Mouse (Mus musculus) ES-E14 (cell line): Measurements from ENCODE around the gene Htra2. TPM values are rescaled to one million over a fixed set of nuclear protein-coding genes. Genes with fewer than 3 reads are reported as not detected.

Source experiments
- DNase-seq: peaks from one replicate; pipeline ENCODE4 v3.0.0-alpha.2; 2013; ENCODE audit warnings: low read depth, low spot score
- H3K27ac ChIP-seq: 2 replicates; pipeline ENCODE4 v1.5.1; 2012; ENCODE audit warnings: low read depth, mild to moderate bottlenecking, low read length, moderate library complexity, mixed read lengths; ENCODE audit not compliant: poor library complexity, insufficient read depth, severe bottlenecking
- H3K36me3 ChIP-seq: 2 replicates; pipeline ENCODE4 v1.6.1; 2012; ENCODE audit warnings: mild to moderate bottlenecking, low read length, moderate library complexity, mixed read lengths; ENCODE audit not compliant: control insufficient read depth, poor library complexity, insufficient read depth, severe bottlenecking
- H3K4me1 ChIP-seq, 2 experiments: fragments of 150-350 bp in 1 of 2; sonication (generic) in 1 of 2; 2 replicates each; pipeline ENCODE4 v1.6.1; 2012; ENCODE audit warnings: low read length in 2 of 2, mild to moderate bottlenecking in 1 of 2, mixed read lengths in 1 of 2; ENCODE audit not compliant: control insufficient read depth in 2 of 2, insufficient read depth in 2 of 2, poor library complexity in 1 of 2
- H3K4me3 ChIP-seq, 2 experiments: fragments of 150-350 bp in 1 of 2; sonication (generic) in 1 of 2; 2 replicates each; pipeline ENCODE4 v1.5.1; 2012; ENCODE audit warnings: low read length in 2 of 2, low read depth in 1 of 2, mild to moderate bottlenecking in 1 of 2, mixed read lengths in 1 of 2; ENCODE audit not compliant: insufficient read depth in 1 of 2, poor library complexity in 1 of 2, severe bottlenecking in 1 of 2
- H3K9ac ChIP-seq: 2 replicates; pipeline ENCODE4 v1.6.1; 2012; ENCODE audit warnings: low read depth, mild to moderate bottlenecking, low read length, mixed read lengths; ENCODE audit not compliant: poor library complexity, insufficient read depth, severe bottlenecking
- H3K9me3 ChIP-seq: fragments of 150-350 bp; sonication (generic); 2 replicates; pipeline ENCODE4 v1.6.1; 2012; ENCODE audit warnings: low read depth, mild to moderate bottlenecking, low read length; ENCODE audit not compliant: control insufficient read depth, insufficient read depth
- CHD2 ChIP-seq: IDR thresholded peaks from 2 replicates; pipeline ENCODE4 v1.6.1; 2014; ENCODE audit warnings: mild to moderate bottlenecking, low read depth, low read length, inconsistent platforms
- HCFC1 ChIP-seq: IDR thresholded peaks from 2 replicates; pipeline ENCODE4 v1.6.1; 2012; ENCODE audit warnings: low read length, inconsistent platforms, borderline replicate concordance; ENCODE audit not compliant: insufficient read depth
- MAFK ChIP-seq: IDR thresholded peaks from 2 replicates; pipeline ENCODE4 v1.6.1; 2014; ENCODE audit warnings: mild to moderate bottlenecking, low read depth, low read length, inconsistent platforms; ENCODE audit not compliant: insufficient read depth
- ZC3H11A ChIP-seq: IDR thresholded peaks from 2 replicates; pipeline ENCODE4 v1.6.1; 2012; ENCODE audit warnings: low read depth, mild to moderate bottlenecking, inconsistent platforms, low read length, borderline replicate concordance
- ZNF384 ChIP-seq: IDR thresholded peaks from 2 replicates; pipeline ENCODE4 v1.6.1; 2012; ENCODE audit warnings: low read depth, low read length, inconsistent platforms
- in situ Hi-C, 2 experiments: fragments of 600-800 bp; cut with MboI; formaldehyde crosslinking; loops; one replicate each; pipeline ENCODE4 v1.15.1; 2025; ENCODE audit warnings: low sequenced_read_pairs in 2 of 2, inconsistent platforms in 1 of 2; ENCODE audit not compliant: unreplicated experiment in 2 of 2
- total RNA-seq: library from RNA; depleted of rRNA; stranded (reverse); fragments of 300-350 nt; gene quantifications from 2 replicates; pipeline ENCODE4 v1.2.3, GENCODE M21; 2012

Htra2 gene
- total RNA-seq, 1 experiment, result 66.8 TPM

DNA sequence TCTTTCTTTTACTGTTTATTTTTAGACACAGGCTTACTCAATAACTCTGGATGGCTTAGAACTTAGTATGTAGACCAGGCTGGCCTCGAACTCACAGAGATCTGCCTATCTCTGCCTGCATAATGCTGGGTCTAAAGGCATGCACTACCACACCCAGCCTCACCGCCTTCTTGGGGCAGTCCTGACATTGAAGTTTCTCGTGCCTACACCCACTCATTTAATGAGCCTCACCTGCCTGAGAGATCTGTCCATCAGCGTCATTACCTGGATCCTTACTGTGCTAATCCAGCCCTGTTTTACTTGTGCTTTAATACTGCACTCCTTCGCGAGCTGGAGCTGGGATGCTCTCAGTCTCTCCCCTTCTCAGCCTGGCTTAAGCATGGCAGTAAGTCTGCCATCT, 43.3 kb downstream of the Htra2 start:
- no peak for DNase-seq
- Histone ChIP-seq H3K9me3 (peaks cover 11% of the 10 kb centered on the region), H3K4me3 (no peak overlapping the region), H3K9ac (no peak overlapping the region), H3K27ac (no peak overlapping the region), H3K36me3 (no peaks in the 10 kb centered on the region), H3K4me1 (no peaks in the 10 kb centered on the region)
- in situ Hi-C loops, result no loop called here
- TF ChIP-seq CHD2 (no peak), MAFK (no peak), ZC3H11A (no peak), HCFC1 (no peak), ZNF384 (no peak)

DNA sequence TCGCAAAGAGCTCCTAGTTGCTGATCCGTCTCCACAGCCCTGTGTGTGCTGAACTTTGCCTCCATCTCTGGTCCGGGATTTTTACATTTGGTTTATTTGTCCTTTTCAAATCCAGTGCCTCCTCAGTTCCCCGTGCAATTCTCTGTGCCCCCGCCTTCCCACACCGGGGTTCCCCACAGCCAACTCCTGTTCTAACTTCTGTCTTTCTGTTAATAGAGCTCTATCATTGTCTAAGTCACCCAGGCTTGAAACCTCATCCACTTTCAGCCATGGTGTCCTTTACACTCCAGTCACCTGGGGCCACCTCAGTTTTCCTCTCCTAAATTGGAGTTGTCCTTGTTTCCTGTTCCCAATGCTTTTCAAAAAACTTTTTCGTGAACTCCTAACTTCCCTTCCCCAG, 43.8 kb downstream of the Htra2 start:
- in situ Hi-C loops, result no loop called here
- no peak for TF ChIP-seq HCFC1
- TF ChIP-seq MAFK, result no peak
- TF ChIP-seq CHD2, result no peak
- TF ChIP-seq ZC3H11A, result no peak
- no peak for TF ChIP-seq ZNF384
- Histone ChIP-seq H3K9me3 (peaks cover 11% of the 10 kb centered on the region), H3K36me3 (no peaks in the 10 kb centered on the region), H3K9ac (no peak overlapping the region), H3K27ac (no peak overlapping the region), H3K4me3 (no peak overlapping the region), H3K4me1 (no peaks in the 10 kb centered on the region)
- no peak for DNase-seq

DNA sequence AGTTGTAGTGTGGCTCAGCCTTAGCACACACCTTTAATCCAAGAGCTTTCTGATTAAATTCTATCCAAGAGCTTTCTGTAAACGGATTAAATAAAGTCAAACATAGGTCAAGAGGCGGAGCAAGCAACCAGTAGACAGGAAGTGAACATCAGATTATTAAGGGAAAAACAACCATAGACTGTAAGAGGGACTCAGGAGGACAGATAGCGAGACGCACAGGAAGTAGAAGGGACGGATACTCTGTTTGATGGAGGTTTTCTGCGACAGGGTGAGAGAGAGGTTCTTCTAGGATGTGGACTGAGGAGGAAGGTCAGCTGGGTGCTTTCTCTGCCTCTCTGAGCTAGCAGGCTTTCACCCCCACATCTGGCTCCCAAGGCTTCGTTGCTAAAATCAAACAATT, 45.1 kb downstream of the Htra2 start:
- no peak for DNase-seq
- TF ChIP-seq ZNF384 (no peak), ZC3H11A (no peak), CHD2 (no peak), MAFK (no peak), HCFC1 (no peak)
- in situ Hi-C loops, result no loop called here
- Histone ChIP-seq H3K27ac (no peak overlapping the region), H3K9me3 (peaks cover 11% of the 10 kb centered on the region), H3K9ac (no peak overlapping the region), H3K4me1 (no peaks in the 10 kb centered on the region), H3K36me3 (no peaks in the 10 kb centered on the region), H3K4me3 (no peak overlapping the region)

DNA sequence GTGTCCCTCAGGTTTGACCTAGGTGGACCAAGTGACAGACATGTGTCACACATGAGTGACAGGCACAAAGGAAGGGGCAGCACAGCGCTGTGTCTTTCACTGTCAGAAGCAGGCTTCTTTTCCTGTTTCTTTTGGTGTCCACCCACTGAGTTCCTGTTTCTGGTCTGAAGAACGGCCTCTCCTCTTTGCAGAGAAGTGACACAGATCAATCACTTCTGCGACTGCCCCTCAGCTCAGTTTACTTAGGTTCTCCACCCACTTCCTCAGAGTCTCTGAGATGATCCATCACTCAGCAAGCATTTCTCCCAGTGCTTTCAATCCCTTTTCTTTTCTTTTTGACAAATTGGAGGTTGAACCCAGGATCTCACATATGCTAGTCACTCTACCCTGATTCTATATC, 46.4 kb downstream of the Htra2 start:
- Histone ChIP-seq H3K27ac (no peak overlapping the region), H3K4me1 (no peaks in the 10 kb centered on the region), H3K4me3 (no peak overlapping the region), H3K9me3 (peaks cover 11% of the 10 kb centered on the region), H3K9ac (no peak overlapping the region), H3K36me3 (no peaks in the 10 kb centered on the region)
- TF ChIP-seq ZNF384 (no peak), HCFC1 (no peak), MAFK (no peak), CHD2 (no peak), ZC3H11A (no peak)
- DNase-seq, result no peak
- in situ Hi-C loops, result loop anchor here in 1 of 2 experiments (10.0 kb wide), 1 partner anchor 266 kb away; no protein-coding TSS in a partner anchor

DNA sequence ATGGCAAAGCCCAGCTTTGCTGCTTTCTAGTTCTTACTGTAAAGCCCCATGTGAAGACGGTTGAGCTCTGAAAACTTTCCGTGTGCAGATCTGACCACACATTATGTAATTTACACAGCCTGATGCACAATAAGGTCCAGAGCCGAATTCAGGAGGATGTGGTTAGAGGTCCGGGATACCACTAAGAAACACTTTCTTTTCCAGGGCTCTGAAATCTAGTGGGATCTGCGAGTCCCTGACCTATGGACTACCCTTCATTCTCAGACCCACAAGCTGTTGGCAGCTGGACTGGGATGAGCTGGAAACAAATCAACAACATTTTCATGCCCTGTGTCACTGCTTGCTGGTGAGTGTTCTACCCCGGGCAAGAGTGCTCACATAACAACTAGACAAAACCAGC, 49.0 kb downstream of the Htra2 start:
- TF ChIP-seq CHD2 (no peak), HCFC1 (no peak), ZC3H11A (no peak), ZNF384 (no peak), MAFK (no peak)
- H3K9ac ChIP-seq, result no peak overlapping the region
- peaks cover 3% of the 10 kb centered on the region for H3K9me3 ChIP-seq
- H3K27ac ChIP-seq, result no peak overlapping the region
- no peak overlapping the region for H3K4me3 ChIP-seq
- no peaks in the 10 kb centered on the region for H3K4me1 ChIP-seq
- H3K36me3 ChIP-seq, result no peaks in the 10 kb centered on the region
- DNase-seq, result no peak
- in situ Hi-C loops, result loop anchor here in 1 of 2 experiments (10.0 kb wide), 1 partner anchor 269 kb away; no protein-coding TSS in a partner anchor
